Mouse (Mus musculus) gastrocnemius, postnatal 36 days (tissue): ENCODE results near the gene Lamtor1. TPM values are rescaled to one million over a fixed set of nuclear protein-coding genes. Genes with fewer than 3 reads are reported as not detected.

Experiments
- microRNA-seq, 2 experiments: library from miRNA; unstranded; fragments of <30 nt; microRNA quantifications; one replicate each; pipeline ENCODE4 v1.2.0; 2021
- total RNA-seq, 2 experiments: library from RNA; stranded (reverse); gene quantifications; 2 replicates each; pipeline ENCODE4 v1.2.3; 2021

Gene Lamtor1
- total RNA-seq, 2 experiments from 2014 or later = 93.2 to 99.8 TPM

Small RNA genes within 50 kb of the gene (microRNA-seq; reads per million reads assigned to microRNA genes)
- gene Gm22655 = 0 reads per million in 2 experiments

Other genes with a start within 250 kb of the Lamtor1 start
- gene Clpb, start 242.3 kb upstream of the Lamtor1 start, total RNA-seq = 10 to 100 TPM; 48.6 to 50.9 TPM
- gene Phox2a, start 87.6 kb upstream of the Lamtor1 start, total RNA-seq = not detected
- 10 to 100 TPM; 79.2 to 96.2 TPM for gene Inppl1, start 67.7 kb upstream of the Lamtor1 start, total RNA-seq
- 1 to 10 TPM; 1.3 to 2.0 TPM for gene Folr2, start 48.7 kb upstream of the Lamtor1 start, total RNA-seq
- gene Anapc15, start 42.2 kb upstream of the Lamtor1 start, total RNA-seq = 10 to 100 TPM; 16.6 to 22.3 TPM
- gene Folr1, start 35.1 kb upstream of the Lamtor1 start, total RNA-seq = 1 to 10 TPM in 1 of 2 experiments, under 1 TPM in 1; 0.91 to 1.2 TPM
- not detected for gene Tomt, start 455 bp downstream of the Lamtor1 start, total RNA-seq
- 1 to 10 TPM; 2.9 to 3.2 TPM for gene Lrrc51, start 28.0 kb downstream of the Lamtor1 start, total RNA-seq
- gene Numa1, start 28.2 kb downstream of the Lamtor1 start, total RNA-seq = 10 to 100 TPM; 43.4 to 48.3 TPM
- gene Il18bp, start 112.8 kb downstream of the Lamtor1 start, total RNA-seq = 1 to 10 TPM; 1.3 to 2.4 TPM
- gene Rnf121, start 159.6 kb downstream of the Lamtor1 start, total RNA-seq = 10 to 100 TPM; 22.0 to 22.5 TPM
- 1 to 10 TPM; 3.2 to 4.5 TPM for gene Xndc1, start 159.6 kb downstream of the Lamtor1 start, total RNA-seq
- gene Xntrpc, start 159.8 kb downstream of the Lamtor1 start, total RNA-seq = under 1 TPM; 0.54 to 0.66 TPM
- gene Trpc2, start 177.2 kb downstream of the Lamtor1 start, total RNA-seq = under 1 TPM; 0.42 to 0.54 TPM
- gene Art1, start 195.8 kb downstream of the Lamtor1 start, total RNA-seq = 100 to 1,000 TPM; 439 to 486 TPM
- gene Art5, start 203.6 kb downstream of the Lamtor1 start, total RNA-seq = 10 to 100 TPM; 12.9 to 16.4 TPM
- gene Chrna10, start 210.9 kb downstream of the Lamtor1 start, total RNA-seq = not detected